11 mouse cellular contexts compared by ENCODE assay signal in the genomic region with DNA sequence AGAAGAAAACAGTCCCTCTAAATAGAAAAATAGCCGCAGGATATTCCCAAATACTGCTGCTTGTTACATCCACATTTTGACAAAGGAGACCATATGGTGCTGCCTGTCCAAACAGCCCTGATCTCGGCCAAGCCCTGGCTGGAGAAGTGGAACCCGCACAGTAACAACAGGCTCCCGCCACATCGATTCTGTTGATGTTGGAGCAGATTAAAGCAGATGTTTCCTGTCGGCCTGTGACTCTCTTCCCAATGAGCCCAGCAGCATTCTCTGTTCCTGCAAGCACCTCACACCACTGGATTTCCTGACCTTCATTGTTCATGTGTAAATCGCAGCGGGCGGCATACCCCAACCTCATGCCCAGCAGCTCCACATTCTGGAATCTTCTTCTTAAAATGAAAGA.
DNase-seq lines count a peak whose midpoint lies in the region; ATAC-seq lines count a peak whose summit lies in the region.
"Had no signal": no experiment of that assay in that cellular context is flagged by ENCODE, and none has a peak within 500 bp of the region (broad histone marks: within the 10 kb centered on the region; RNA-seq: fewer than 3 reads in every experiment).

No protein-coding gene starts in this region.

- no peak for ATAC-seq in cerebellum, adult (ENCODE audit: insufficient number of reproducible peaks, low FRiP score, low TSS enrichment)

- H3K27me3 ChIP-seq in forebrain, embryonic 10.5 days (ENCODE audit: poor library complexity, severe bottlenecking) = no peaks in the 10 kb centered on the region

- no peak overlapping the region for H3K4me3 ChIP-seq in forebrain, embryonic 10.5 days

- no peaks in the 10 kb centered on the region for H3K36me3 ChIP-seq in forebrain, embryonic 10.5 days (replicated peaks)

- WGBS in forebrain, embryonic 10.5 days = 83% methylated on average over 9 of the region's 9 CpGs

- no peak overlapping the region for H3K27ac ChIP-seq in forebrain, embryonic 10.5 days

- no peaks in the 10 kb centered on the region for H3K9me3 ChIP-seq in forebrain, embryonic 10.5 days

- DNase-seq in embryo, embryonic 10.5 days (ENCODE audit: low spot score) = peak; percentile 32
- DNase-seq in embryo, embryonic 9.5 days (ENCODE audit: extremely low spot score) = no peak
- DNase-seq in gastrocnemius, postnatal 25 days = peak; percentile 30
- DNase-seq in kidney, adult 18-20 months = peak; percentile 7
- DNase-seq in lung, postnatal 25 days (ENCODE audit: low spot score) = peak; percentile 12
- DNase-seq in ovary, postnatal 10 days (ENCODE audit: low spot score) = no peak
- DNase-seq in forebrain, embryonic 10.5 days (ENCODE audit: extremely low spot score, low spot score) = no peak
- DNase-seq: cerebellum, adult 9-10 months; midbrain, embryonic 14.5 days; right cerebral cortex, adult 18-20 months had no signal

- H3K4me1 ChIP-seq in forebrain, embryonic 10.5 days = peaks cover 7% of the 10 kb centered on the region; the same call in 1 of the 2 replicates

Comparison
In these comparisons a context has a peak if more than half of its experiments do, and no peak if none do; other contexts are left out.
1. DNase-seq: peak in embryo, embryonic 10.5 days (single experiment), gastrocnemius, postnatal 25 days (single experiment), kidney, adult 18-20 months (single experiment) and lung, postnatal 25 days (single experiment); none in embryo, embryonic 9.5 days (single experiment), ovary, postnatal 10 days (single experiment) and forebrain, embryonic 10.5 days (single experiment).